Mouse (Mus musculus) G1E (cell line): ENCODE measurements at regions not wholly inside any gene's neighbourhood (a gene's known extent, or its start where the extent isn't known, plus 50 kb on each side); places are given as distances from the start of the nearest gene placed in this dataset.

Source experiments
- CTCF ChIP-seq: IDR thresholded peaks from 2 replicates; pipeline ENCODE4 v1.5.1; 2012; ENCODE audit warnings: low read depth, low read length, inconsistent platforms, mixed read lengths
- GATA1 ChIP-seq: IDR thresholded peaks from 2 replicates; pipeline ENCODE4 v1.6.1; 2012; ENCODE audit warnings: borderline replicate concordance, low read length, inconsistent platforms, mixed read lengths
- POLR2AphosphoS5 ChIP-seq: IDR thresholded peaks from 2 replicates; pipeline ENCODE4 v1.6.1; 2012; ENCODE audit warnings: low read depth, low read length, inconsistent platforms; ENCODE audit not compliant: insufficient replicate concordance
- TAL1 ChIP-seq: conservative IDR thresholded peaks from 2 replicates; pipeline ENCODE4 v1.6.1; 2012; ENCODE audit warnings: low read depth, low read length, inconsistent platforms, mixed read lengths

GRCm38 (mm10) chr12:93449436-93449835 lies 1600.5 kb upstream of the Sel1l start:
- no peak for TF ChIP-seq GATA1
- no peak for TF ChIP-seq CTCF
- no peak for TF ChIP-seq TAL1
- no peak for TF ChIP-seq POLR2AphosphoS5
